Mouse (Mus musculus) cortical plate, adult 2 months (tissue): Measurements from ENCODE around the gene Rilpl1.

Experiments
- CTCF ChIP-seq: fragments of 200-500 bp; IDR thresholded peaks from 2 replicates; pipeline ENCODE4 v1.5.1; 2011; ENCODE audit warnings: mild to moderate bottlenecking, control low read depth, low read length; ENCODE audit not compliant: insufficient read depth; ENCODE audit errors: extremely low read depth
- POLR2A ChIP-seq: fragments of 200-500 bp; IDR thresholded peaks from 2 replicates; pipeline ENCODE4 v1.6.1; 2011; ENCODE audit warnings: mild to moderate bottlenecking, low read length, control low read depth; ENCODE audit not compliant: insufficient read depth; ENCODE audit errors: extremely low read depth

GRCm38 (mm10) chr5:124510536-124511050 is 20.6 kb downstream of the Rilpl1 start:
- no peak for TF ChIP-seq CTCF
- TF ChIP-seq POLR2A = no peak
